Mouse (Mus musculus) liver, adult 2 months (tissue): Measurements from ENCODE around the gene Pbx3.

Experiments used
- CTCF ChIP-seq: fragments of 200-500 bp; IDR thresholded peaks from 2 replicates; pipeline ENCODE4 v1.5.1; 2011; ENCODE audit warnings: low read depth, low read length, control low read depth
- POLR2A ChIP-seq: fragments of 200-500 bp; IDR thresholded peaks from 2 replicates; pipeline ENCODE4 v1.6.1; 2011; ENCODE audit warnings: low read length, control low read depth; ENCODE audit not compliant: insufficient read depth; ENCODE audit errors: extremely low read depth

DNA sequence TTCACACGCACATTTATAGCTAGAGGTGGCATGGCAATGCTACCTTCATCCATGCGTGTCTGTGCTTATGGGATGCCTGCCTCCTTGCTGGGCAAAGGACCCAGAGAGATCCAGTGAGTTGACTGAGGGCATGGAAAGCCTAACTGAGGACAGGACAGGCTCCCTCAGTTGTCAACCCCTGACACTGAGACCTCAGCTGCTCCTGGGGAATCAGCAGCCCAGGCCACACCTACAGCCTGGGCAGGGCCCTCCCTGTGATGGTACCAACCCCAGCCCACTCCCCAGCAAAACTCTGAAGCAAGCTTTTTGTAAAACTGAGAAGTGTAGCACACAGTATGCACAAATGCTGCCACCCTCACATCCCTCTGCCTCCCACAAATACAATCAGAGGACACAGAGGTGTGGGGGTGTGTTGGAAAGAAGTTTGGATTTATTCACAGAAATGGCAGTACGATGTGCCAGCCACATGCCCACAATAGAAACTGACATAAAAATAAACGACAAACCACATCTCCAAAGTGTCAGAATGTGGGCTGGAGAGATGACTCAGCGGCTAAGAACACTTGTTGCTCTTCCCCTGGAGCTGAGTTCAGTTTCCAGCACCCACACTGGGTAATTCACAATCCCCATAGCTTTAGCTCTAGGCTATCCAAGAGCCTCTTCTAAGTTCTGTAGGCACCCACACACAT, 233.3 kb downstream of the Pbx3 start:
- TF ChIP-seq CTCF = no peak
- no peak for TF ChIP-seq POLR2A
